Mouse (Mus musculus) adrenal gland, postnatal 36 days (tissue): ENCODE data around the gene Egln3. TPM values are rescaled to one million over a fixed set of nuclear protein-coding genes. Genes with fewer than 3 reads are reported as not detected.

Experiments used
- DNase-seq, 2 experiments: peaks; one replicate each; pipeline ENCODE4 v3.0.0; 2021; ENCODE audit warnings: mixed read lengths in 1 of 2
- total RNA-seq, 2 experiments: library from RNA; stranded (reverse); gene quantifications; 2 replicates each; pipeline ENCODE4 v1.2.3; 2021

Egln3 gene
- total RNA-seq, 2 experiments from 2014 or later, result 3.4 to 5.5 TPM

GRCm38 (mm10) chr12:54162637-54163131 is 41.0 kb downstream of the Egln3 start:
- DNase-seq, result peak; percentile 40 to 64

- DNase-seq, result no peak
These were observed 42.0 kb downstream of the Egln3 start for GRCm38 (mm10) chr12:54161468-54162202.

GRCm38 (mm10) chr12:54160279-54160678 is 43.4 kb downstream of the Egln3 start:
- DNase-seq, result no peak

GRCm38 (mm10) chr12:54154771-54155170 is 48.9 kb downstream of the Egln3 start:
- no peak for DNase-seq

- no peak for DNase-seq
These were observed 56.6 kb downstream of the Egln3 start for GRCm38 (mm10) chr12:54146943-54147556.
